Mouse (Mus musculus) midbrain, embryonic 16.5 days (tissue): ENCODE data around the gene Capn7. TPM values are rescaled to one million over a fixed set of nuclear protein-coding genes. Genes with fewer than 3 reads are reported as not detected.

Source experiments
- ATAC-seq: fragments of 200-750 bp; cut with Nextera tagmentation; 2 replicates; pipeline ENCODE4 v1.8.0; 2017; ENCODE audit warnings: moderate TSS enrichment
- H3K27ac ChIP-seq: fragments of 300-500 bp; sonication (generic); 2 replicates; pipeline ENCODE4 v1.5.1; 2014; ENCODE audit warnings: mild to moderate bottlenecking, low read length, mixed read lengths
- H3K27me3 ChIP-seq: fragments of 300-500 bp; sonication (generic); 2 replicates; pipeline ENCODE4 v1.6.1; 2014; ENCODE audit warnings: low read depth, low read length, mixed read lengths; ENCODE audit not compliant: control insufficient read depth, insufficient read depth
- H3K36me3 ChIP-seq: fragments of 300-500 bp; sonication (generic); 2 replicates; pipeline ENCODE4 v1.6.1; 2014; ENCODE audit warnings: mild to moderate bottlenecking, low read length, moderate library complexity, mixed read lengths; ENCODE audit not compliant: control insufficient read depth, insufficient read depth
- H3K4me1 ChIP-seq: fragments of 300-500 bp; sonication (generic); 2 replicates; pipeline ENCODE4 v1.6.1; 2014; ENCODE audit warnings: mild to moderate bottlenecking, low read length, mixed read lengths; ENCODE audit not compliant: control insufficient read depth, insufficient read depth
- H3K4me2 ChIP-seq: fragments of 300-500 bp; sonication (generic); 2 replicates; pipeline ENCODE4 v1.6.1; 2014; ENCODE audit warnings: mild to moderate bottlenecking, low read length, mixed read lengths
- H3K4me3 ChIP-seq: fragments of 300-500 bp; sonication (generic); 2 replicates; pipeline ENCODE4 v1.5.1; 2014; ENCODE audit warnings: low read depth, mild to moderate bottlenecking, low read length, moderate library complexity, mixed read lengths
- H3K9ac ChIP-seq: fragments of 300-500 bp; sonication (generic); 2 replicates; pipeline ENCODE4 v1.6.1; 2014; ENCODE audit warnings: low read depth, low read length, mixed read lengths
- H3K9me3 ChIP-seq: fragments of 300-500 bp; sonication (generic); replicated peaks from 2 replicates; pipeline ENCODE4 v1.6.1; 2014; ENCODE audit warnings: mild to moderate bottlenecking, low read length, mixed read lengths; ENCODE audit not compliant: control insufficient read depth, poor library complexity, severe bottlenecking
- WGBS: fragments of 180-500 bp; shearing (Covaris S2); extraction: QIAGEN DNeasy Blood & Tissue Kit; methylation state at CpG from one replicate; pipeline ENCODE4 v1.1.7; 2014; 5-methylcytosine and 5-hydroxymethylcytosine counted together
- polyA plus RNA-seq: library from polyadenylated mRNA; unstranded; fragments of >200 nt; fragmentation: Nextera tagmentation; extraction: Ambion mirVana; gene quantifications from 2 replicates; pipeline ENCODE4 v1.2.1, GENCODE M21; 2015

Capn7 gene
- polyA plus RNA-seq, 1 experiment from 2014 or later: 88.8 TPM

DNA sequence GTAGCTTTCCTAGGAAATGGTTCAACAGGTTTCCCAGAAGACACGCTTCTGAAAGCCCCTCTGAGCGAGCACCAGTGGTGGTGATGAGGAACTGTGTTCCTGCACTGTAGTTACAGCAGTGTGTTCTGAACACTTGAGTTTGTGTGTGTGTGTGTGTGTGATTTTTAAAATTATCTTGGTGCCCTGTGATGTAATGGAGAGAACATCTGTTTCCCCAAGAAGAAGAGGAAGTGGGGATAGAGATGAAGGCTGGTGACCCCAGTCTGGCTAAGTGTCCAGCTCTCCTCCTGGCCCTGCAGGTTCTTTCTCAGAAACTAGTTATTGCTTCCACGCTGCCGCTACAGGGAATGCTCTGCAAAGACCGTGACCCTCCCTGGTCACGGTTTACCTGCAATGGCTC, 38.0 kb downstream of the Capn7 start:
- Histone ChIP-seq H3K9ac (no peak overlapping the region), H3K4me1 (no peaks in the 10 kb centered on the region), H3K27ac (no peak overlapping the region), H3K4me3 (no peak overlapping the region), H3K9me3 (no peaks in the 10 kb centered on the region), H3K4me2 (no peak overlapping the region), H3K27me3 (no peaks in the 10 kb centered on the region), H3K36me3 (peaks cover 61% of the 10 kb centered on the region)
- ATAC-seq: no peak
- WGBS: 91% methylated on average over 6 of the region's 6 CpGs

DNA sequence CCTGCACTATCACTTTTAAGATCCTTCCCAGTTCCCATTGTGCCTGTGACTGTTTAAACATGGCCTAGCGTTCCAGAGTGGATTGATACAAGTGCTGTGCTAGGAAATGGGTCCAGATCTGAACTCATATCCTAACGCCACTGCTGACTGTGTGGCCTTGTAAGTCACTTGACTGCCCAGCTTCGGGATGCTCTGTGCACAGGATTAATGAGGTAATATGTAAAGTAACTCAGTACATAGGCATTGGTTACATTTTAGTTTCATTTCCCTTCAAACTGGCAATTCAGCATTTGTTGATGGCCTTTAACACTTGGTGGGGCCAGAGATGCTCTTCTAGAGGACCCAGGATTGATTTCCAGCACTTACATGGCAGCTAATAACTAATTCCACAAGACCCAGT, 39.9 kb downstream of the Capn7 start:
- H3K27me3 ChIP-seq: no peaks in the 10 kb centered on the region
- H3K4me2 ChIP-seq: no peak overlapping the region
- 89% methylated on average over 3 of the region's 3 CpGs for WGBS
- no peaks in the 10 kb centered on the region for H3K4me1 ChIP-seq
- H3K4me3 ChIP-seq: no peak overlapping the region
- H3K9me3 ChIP-seq: no peaks in the 10 kb centered on the region
- H3K36me3 ChIP-seq: peaks cover 53% of the 10 kb centered on the region
- no peak overlapping the region for H3K9ac ChIP-seq
- ATAC-seq: no peak
- H3K27ac ChIP-seq: no peak overlapping the region

DNA sequence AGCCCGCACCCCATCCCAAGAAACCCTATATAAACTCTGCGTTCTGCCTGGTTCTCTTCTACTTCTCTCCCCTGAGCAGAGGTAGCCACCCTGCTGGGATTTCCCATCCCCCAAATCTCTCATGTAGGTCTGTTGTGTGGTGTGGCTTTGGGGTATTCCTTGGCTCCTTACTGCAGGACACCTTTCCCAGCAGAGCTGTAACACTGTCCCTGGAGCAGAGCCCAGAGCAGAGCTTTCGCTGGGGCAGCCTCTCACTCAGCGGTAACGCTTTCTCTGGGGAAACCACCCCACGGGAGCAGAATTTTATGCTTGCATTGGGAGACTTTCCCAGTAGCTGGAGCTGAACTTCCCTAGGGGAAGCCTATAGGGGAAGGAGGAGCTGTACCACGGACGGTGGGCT, 45.8 kb downstream of the Capn7 start:
- Histone ChIP-seq H3K27ac (no peak overlapping the region), H3K36me3 (peaks cover 20% of the 10 kb centered on the region), H3K4me2 (no peak overlapping the region), H3K27me3 (no peaks in the 10 kb centered on the region), H3K9me3 (no peaks in the 10 kb centered on the region), H3K9ac (no peak overlapping the region), H3K4me1 (no peaks in the 10 kb centered on the region), H3K4me3 (no peak overlapping the region)
- no peak for ATAC-seq
- 88% methylated on average over 8 of the region's 8 CpGs for WGBS

DNA sequence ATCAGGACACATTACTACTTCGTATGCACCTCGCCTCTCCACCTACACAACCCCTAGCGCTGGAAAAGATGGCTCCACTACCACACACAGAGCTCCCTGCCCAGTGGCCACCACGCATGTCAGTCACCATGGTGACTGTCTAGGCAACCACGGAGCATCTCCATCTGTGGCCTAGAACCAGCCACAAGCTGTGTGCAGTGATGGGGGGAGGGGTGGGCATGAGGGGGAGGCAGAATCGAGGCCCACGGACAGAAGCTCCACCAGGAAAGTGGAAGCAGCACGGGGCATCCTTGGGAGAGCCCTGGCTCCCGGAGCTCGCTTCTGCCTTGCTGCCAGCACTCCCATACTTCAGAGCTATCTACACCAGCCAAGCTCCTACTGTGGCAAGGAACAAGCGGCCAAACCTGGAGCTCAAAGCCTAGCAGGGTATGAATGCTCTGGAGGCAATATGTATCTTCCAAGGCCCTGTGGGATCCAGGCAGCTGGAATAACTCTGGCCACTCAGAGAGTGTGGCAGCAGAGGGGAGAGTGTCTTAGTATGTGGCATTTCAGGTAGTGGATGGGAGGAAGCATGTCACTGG, 47.1 kb downstream of the Capn7 start:
- H3K27me3 ChIP-seq: no peaks in the 10 kb centered on the region
- peaks cover 9% of the 10 kb centered on the region for H3K36me3 ChIP-seq
- H3K9me3 ChIP-seq: no peaks in the 10 kb centered on the region
- 72% methylated on average over 11 of the region's 11 CpGs for WGBS
- no peak overlapping the region for H3K27ac ChIP-seq
- H3K9ac ChIP-seq: no peak overlapping the region
- H3K4me3 ChIP-seq: no peak overlapping the region
- H3K4me2 ChIP-seq: no peak overlapping the region
- H3K4me1 ChIP-seq: no peaks in the 10 kb centered on the region
- no peak for ATAC-seq

DNA sequence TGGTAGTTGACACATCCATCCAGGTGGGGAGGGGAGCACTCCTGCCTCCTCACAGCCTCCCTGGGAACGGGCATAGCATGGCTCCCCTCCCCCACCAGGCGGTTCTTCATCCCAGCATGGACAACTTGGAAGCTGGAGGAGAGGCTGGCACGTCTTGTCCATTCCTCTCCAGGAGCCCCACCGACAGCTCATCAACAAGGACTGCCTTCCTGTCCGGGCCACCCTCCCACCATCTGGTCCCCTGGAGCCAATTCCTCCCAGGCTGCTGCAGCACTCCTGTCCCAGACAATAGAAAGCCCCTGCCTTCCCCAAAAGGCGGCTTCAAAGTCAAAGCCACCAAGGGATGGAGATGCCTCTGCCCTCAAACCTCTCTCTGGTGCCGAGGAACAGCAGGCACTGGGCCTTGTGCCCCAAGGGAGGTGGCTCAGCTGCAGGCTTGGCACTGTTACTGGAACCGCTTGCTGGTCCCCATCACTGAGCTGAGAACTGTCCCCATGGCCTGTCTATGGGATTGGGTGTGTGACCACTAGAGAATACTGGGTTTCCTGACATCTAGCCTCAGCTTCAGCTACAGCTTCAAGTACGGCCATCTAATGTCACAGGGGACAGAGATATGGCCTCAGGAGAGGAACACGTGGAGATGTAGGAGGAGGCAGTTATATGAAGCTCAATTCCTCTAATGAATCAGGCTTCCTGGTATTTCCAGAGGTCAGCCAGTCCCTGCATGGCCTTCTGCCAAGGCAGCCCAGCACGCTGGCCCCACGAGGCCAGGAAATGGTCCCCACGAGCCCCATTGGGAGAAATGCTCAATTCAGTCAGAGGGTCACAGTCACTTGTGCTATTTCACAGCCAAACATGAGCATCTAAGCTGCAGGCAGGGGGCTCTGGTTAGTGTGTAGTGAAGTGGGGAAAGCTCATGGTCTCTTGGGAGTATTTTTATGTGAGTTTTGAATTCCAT, 48.2 kb downstream of the Capn7 start:
- 75% methylated on average over 13 of the region's 13 CpGs for WGBS
- no peaks in the 10 kb centered on the region for H3K9me3 ChIP-seq
- no peak for ATAC-seq
- H3K27ac ChIP-seq: no peak overlapping the region
- no peak overlapping the region for H3K4me3 ChIP-seq
- H3K4me1 ChIP-seq: no peaks in the 10 kb centered on the region
- H3K9ac ChIP-seq: no peak overlapping the region
- no peaks in the 10 kb centered on the region for H3K27me3 ChIP-seq
- H3K4me2 ChIP-seq: no peak overlapping the region
- H3K36me3 ChIP-seq: peaks cover 2% of the 10 kb centered on the region; the same call in 1 of the 2 replicates

DNA sequence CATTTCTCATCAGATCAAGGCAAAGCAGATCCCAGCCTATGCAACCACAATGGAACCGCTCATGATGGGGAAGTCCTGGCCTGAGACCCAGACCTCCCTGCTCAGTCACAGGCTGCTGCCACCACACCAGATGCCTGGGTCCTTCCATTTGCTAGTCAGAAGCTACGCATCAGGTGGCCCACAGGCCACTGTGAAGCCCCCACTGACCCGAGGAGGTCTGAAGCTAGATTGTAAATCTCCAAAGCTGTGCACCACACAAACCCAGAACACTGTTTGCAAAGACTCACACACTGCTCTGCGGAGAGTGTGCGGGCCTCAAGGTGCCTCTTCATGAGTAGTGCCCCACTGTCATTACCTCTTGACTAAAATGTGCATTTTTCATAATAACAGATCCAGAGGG, 49.0 kb downstream of the Capn7 start:
- Histone ChIP-seq H3K4me3 (no peak overlapping the region), H3K27me3 (no peaks in the 10 kb centered on the region), H3K9me3 (no peaks in the 10 kb centered on the region), H3K36me3 (peaks cover 2% of the 10 kb centered on the region; the same call in 1 of the 2 replicates), H3K27ac (no peak overlapping the region), H3K4me2 (no peak overlapping the region), H3K4me1 (no peaks in the 10 kb centered on the region), H3K9ac (no peak overlapping the region)
- ATAC-seq: no peak
- WGBS: 93% methylated on average over 5 of the region's 5 CpGs

DNA sequence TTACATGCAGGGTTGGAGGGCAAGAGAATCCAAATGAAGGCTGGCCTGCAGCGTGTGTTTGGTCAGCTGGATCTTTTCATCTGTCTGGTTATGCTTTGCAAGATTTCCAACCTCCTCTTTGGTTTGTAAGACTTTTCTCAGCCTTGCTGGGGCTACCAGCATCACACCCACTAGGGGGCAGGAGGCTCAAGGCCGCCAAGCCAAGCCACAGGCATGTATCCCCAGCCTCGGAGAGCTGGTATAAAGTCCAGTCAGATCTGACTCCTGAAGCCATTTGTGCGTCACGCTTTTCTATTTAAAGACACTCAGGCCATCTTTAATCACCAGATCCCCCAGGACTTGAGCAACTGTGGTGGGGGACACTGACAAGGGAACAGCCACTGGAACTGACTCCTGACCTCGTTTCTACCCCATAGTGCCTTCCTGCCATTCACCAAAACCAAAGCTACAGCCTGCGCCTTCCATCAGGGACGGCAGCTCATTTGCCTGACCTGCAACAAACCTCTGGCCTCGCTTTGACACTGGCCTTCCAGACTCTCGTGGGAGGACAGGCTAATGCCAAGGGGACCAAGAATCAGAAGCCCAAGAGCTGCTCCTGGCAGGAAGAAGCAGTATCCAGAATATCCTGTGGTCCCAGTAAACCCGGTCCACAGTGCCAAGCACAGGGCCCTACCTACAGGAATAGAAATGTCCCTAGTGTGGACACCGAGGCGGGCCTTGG, 49.7 kb downstream of the Capn7 start:
- no peak overlapping the region for H3K9ac ChIP-seq
- peaks cover 2% of the 10 kb centered on the region; the same call in 1 of the 2 replicates for H3K36me3 ChIP-seq
- no peaks in the 10 kb centered on the region for H3K9me3 ChIP-seq
- no peak overlapping the region for H3K4me3 ChIP-seq
- H3K4me1 ChIP-seq: no peaks in the 10 kb centered on the region
- H3K27ac ChIP-seq: no peak overlapping the region
- no peak overlapping the region for H3K4me2 ChIP-seq
- no peak for ATAC-seq
- WGBS: 56% methylated on average over 13 of the region's 13 CpGs
- no peaks in the 10 kb centered on the region for H3K27me3 ChIP-seq

DNA sequence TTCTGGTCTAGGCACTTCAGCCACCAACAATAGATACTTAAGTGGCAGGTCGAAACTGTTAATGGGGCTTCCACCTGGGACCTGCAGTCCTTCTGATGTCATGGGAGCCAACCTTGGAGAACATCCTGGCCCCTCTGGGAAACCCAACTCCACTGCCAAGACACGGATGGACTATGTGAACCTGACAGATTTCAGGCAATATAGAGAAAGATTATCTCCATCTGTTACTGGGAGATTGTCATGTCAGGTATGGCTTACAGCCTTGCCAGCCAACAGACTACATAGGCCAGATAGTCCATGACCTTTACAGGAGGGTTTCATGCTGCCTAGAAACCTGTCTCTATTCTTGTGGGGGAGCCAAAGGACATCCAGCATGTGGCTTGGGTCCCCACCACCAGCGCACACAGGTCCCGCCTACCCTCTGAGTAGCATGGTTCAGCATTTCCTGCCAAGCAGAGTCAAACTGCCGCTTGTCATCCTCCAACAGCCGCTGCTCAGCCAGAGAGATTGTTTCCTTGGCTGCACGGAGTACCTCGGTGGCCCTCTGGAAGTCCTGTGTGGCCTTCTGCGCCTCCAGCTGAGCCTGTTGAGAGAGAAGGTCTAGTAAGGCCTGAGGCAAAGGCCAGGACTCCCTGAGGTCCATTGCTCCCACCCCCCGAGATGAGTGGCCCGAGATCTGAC, 51.0 kb downstream of the Capn7 start:
- Histone ChIP-seq H3K4me1 (no peaks in the 10 kb centered on the region), H3K9me3 (no peaks in the 10 kb centered on the region), H3K4me2 (no peak overlapping the region), H3K9ac (no peak overlapping the region), H3K27ac (0 out of 2 replicates have a peak overlapping the region, but pooled peaks have one; percentile 36), H3K4me3 (no peak overlapping the region), H3K36me3 (peaks cover 2% of the 10 kb centered on the region; the same call in 1 of the 2 replicates), H3K27me3 (no peaks in the 10 kb centered on the region)
- 0 out of 2 replicates have a peak, but pooled peaks have one; percentile 8 for ATAC-seq
- WGBS: 79% methylated on average over 11 of the region's 11 CpGs
